Mouse (Mus musculus) c-Kit-positive CD71-positive TER-119-negative erythroid progenitor cells, embryonic 14.5 days (primary cell): Measurements from ENCODE around the gene Rab34.

Experiments used
- DNase-seq: peaks from one replicate; pipeline ENCODE4 v3.0.0-alpha.2; 2013; ENCODE audit warnings: low read depth

Rab34 gene

GRCm38 (mm10) chr11:78164924-78165760, 23.1 kb upstream of the Rab34 start, which contains the start of gene Traf4:
Gene Traf4, minus strand, starts transcription at chr11:78165589.
- DNase-seq = peak; percentile 74

DNA sequence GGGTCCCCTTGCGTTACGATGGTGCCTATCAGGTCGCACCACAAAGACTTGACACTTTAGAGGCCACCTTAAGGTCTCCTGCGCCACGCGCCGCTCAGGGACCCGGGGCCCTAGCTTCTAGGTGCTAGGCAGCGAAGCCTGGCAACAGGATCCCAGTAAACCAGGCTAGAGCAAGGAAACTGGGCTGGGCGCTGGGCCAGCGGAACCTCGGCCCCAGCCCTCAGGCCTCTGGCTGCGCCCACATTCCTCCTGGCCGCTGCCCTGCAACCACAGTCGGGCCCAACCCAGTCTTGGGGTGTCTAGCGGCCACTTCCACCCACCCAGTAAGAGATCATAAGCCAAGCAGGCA, 22.5 kb upstream of the Rab34 start:
- no peak for DNase-seq

GRCm38 (mm10) chr11:78166161-78166560, 22.1 kb upstream of the Rab34 start:
- DNase-seq = no peak

- DNase-seq = no peak
Measured at GRCm38 (mm10) chr11:78166640-78167039, 21.6 kb upstream of the Rab34 start.

- DNase-seq = no peak
Measured at GRCm38 (mm10) chr11:78167257-78167959, 20.8 kb upstream of the Rab34 start.

- DNase-seq = peak; percentile 71
Measured at GRCm38 (mm10) chr11:78168541-78169468, 19.4 kb upstream of the Rab34 start.

GRCm38 (mm10) chr11:78170306-78170705, 17.9 kb upstream of the Rab34 start:
- DNase-seq = no peak

DNA sequence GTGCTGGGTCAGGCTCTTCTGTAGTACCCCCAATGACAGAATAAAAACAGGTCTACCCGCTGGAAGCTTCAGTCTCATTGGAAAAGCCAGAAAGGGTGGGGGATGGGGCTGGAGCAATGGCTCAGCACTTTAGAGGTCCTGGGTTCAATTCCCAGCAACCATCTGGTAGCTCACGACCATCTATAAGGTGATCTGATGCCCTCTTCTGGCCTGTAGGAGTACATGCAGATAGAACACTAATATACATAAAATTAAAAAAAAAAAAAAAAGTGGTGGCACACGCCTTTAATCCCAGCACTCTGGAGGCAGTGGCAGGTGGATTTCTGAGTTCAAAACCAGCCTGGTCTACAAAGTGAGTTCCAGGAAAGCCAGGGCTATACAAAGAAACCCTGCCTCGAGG, 16.9 kb upstream of the Rab34 start:
- no peak for DNase-seq

GRCm38 (mm10) chr11:78172034-78172747, 16.0 kb upstream of the Rab34 start:
- no peak for DNase-seq

DNA sequence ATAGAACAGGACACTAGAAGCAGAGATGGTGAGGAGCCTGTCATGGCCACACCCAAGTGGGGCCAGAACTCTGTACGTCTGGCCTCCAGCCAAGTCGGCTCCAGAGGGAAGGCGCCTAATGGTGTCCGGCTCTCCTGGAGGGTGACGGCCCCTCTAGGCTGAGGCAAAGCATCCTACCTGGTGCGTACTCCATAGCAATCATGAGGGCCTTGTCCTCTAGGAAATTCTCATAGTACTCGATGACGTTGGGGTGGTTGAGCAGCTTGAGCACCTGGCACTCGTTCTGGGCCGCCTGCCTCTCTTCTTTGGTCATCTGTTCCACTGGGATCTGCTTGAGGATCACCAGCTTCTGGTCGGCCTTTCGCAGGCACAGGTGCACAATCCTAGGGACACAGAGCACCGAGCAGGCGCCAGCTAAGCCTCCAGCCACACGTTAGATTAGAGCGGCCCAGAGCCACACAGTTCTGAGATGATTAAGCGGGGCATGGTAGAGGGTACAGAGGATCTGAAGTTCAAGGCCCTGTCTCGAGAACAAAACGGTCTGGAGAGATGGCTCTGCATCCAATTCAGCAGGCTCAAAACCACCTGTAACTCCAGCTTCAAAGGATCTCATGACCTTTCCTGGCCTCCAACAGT, 15.4 kb upstream of the Rab34 start:
- DNase-seq = no peak

- no peak for DNase-seq
Measured at GRCm38 (mm10) chr11:78174506-78174905, 13.7 kb upstream of the Rab34 start.

GRCm38 (mm10) chr11:78175771-78176401, 12.3 kb upstream of the Rab34 start:
- no peak for DNase-seq

DNA sequence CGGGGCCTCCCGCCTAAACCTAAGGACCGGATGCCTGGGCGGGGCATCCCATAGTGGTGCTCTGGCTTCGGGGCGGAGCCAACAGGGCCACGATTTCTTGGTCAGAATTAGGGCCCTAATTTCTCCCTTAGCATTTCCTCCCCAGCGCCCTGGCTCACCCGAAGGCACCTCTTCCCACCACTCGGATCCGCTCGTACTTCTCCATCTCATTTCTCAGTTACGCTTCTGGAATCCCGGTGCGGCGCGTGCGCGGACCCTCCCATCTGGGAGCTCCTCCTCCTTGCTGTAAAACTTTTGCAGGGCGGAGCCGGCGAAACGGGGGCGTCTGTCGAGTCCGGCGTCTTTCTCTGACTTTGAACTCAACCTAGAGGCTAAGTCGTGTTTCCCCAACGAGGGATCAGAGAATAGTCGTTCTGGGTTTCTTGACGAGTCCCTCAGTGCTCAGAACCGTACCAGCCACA, 11.8 kb upstream of the Rab34 start, which contains the start of the genes Nek8 and Tlcd1:
Gene Nek8 (minus strand): TSS at position 274 of the 461 bp plus-strand sequence.
Gene Tlcd1 (plus strand): TSS at position 310 of the 461 bp plus-strand sequence.
- peak; percentile 95 for DNase-seq

DNA sequence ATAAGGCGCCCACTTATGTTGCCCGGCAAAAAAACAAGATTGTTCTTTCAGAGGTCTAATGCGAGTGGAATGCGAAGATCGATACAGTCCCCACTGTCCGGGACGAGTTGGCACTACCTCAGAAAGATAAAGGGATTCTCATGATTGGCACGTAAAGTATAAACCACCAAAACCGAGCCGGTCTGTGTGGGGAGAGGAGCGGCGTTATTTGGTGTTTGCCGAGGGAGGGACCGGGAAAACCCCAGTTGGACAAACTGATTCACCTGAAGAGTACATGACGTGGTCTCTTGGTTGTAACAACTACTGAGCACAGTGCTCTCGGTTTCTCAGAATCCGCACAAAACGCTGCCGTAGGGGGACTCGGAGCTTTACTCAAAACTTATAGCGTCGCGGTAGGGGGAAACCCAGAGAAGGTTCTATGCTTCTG, 11.3 kb upstream of the Rab34 start:
- peak; percentile 67 for DNase-seq

DNA sequence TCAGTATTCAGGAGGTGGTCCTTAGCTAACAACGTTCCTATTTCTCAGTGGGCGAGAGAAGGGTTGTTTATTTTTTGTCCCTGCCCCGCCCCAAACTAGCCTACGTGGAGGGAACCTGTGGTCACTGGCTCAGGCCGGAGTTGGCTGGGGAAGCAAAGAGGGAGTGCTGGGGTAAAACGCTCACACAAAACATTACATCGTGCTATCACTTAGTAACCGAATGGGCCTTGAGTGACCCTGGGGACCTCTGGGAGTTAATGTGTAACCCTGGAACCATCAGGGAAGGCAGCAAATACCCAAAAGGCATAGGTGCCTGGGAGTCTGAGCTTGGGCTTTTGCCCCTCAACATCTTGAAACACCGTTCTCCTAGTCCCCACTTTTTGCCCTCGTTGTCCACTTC, 10.8 kb upstream of the Rab34 start:
- DNase-seq = peak; percentile 50

DNA sequence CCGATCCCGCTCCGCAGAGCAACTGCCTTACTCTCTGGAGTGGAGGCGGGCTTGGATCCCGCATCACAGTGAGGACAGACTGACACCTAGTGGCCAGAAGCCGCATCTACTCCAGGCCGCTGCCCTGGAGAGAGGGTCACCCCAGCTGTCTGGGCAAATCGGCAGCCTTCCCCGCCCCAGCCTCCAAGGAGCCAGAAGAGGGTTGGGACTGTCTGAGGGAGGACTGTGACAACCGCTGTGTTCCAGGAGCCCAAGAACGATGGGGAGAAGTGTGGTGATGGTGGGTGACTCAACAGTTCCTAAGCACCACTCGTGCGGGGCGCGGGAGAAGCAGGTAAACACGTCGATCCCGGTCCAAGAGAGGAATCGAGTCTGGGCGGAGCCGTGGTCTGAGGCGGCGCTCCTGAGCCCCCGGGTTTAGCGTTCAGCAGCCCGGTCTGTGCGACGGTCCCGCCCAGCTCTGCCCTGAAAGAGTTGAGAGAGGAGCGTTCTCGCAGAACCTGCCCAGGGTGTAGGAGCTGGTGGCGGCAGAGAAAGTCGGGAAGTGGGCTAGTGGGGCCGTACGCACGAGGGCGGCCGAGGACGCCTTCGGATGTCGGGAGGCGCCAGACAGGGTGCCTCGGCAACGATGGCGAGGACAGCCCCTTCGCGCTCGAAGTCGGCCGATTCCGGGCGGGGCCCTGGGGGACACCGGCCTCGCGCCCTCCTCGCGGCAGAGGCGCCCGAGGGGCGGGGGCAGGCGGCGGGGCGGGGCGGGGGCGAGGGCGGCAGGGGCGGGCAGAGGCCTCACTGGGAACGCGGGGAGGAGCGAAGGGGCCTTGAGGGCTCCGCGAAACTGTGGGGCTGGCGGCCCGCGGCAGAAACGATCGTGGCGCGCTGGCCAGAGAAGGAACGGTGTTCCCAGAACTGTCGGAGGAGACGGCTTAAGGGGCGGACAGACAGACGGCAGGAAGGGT, 10.0 kb upstream of the Rab34 start:
- peak; percentile 93 for DNase-seq

DNA sequence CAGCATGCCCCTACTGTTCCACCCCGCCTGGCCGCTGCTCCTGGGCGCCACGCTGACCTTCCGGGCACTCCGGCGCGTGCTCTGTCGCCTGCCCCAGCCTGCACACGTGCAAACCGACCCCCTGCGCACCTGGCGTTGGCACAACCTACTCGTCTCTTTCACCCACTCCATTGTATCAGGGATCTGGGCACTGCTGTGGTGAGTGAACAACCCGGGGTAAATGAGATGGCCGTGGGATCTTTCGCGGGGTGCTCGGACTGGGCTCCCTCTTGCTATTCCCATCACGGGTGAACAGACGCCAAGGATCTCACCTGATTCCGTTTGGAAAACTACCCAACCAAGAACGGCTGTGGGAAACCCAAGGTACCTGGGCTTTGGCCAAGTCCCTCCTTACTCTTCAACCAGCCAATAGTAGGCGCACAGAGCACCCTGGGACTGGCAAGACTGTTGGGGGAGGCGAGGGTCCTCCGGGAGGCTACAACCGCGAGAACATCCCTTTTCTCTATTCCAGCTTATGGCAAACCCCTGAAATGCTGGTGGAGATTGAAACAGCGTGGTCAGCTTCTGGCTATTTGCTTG, 9.3 kb upstream of the Rab34 start:
- DNase-seq = peak; percentile 58

DNA sequence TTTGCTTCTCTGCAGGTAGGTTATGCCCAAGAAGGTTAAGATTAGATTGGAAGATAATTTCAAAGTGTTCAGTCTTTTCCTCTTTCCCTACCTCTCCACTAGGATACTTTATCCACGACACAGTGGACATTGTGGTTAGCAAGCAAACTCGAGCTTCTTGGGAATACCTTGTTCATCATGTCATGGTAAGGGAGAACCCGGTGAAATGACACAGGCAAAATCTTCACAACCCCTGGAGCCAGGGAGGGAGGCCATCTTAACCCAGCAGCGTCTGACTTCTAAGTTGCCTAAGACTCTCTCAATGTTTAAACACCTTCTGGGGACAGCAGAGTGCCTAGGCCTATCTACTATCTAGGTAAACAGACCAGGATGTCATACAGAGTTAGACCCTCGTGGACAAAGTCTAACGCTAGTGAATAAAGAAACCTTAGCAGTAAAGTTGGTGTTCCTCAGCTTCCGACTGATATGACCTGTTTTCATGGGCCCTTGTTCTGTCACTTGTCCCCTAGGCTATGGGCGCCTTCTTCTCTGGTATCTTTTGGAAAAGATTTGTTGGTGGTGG, 8.7 kb upstream of the Rab34 start:
- DNase-seq = peak; percentile 58
